ENCODE assay signal across 25 mouse cellular contexts in genomic region chr14:60683989-60684388, GRCm38 (mm10). TPM values are rescaled to one million over a fixed set of nuclear protein-coding genes. Genes with fewer than 3 reads are reported as not detected.
A peak's percentile ranks its signal among the peaks of the same experiment; 100 is the strongest.
DNase-seq lines count a peak whose midpoint lies in the region; ATAC-seq and TF ChIP-seq lines count a peak whose summit lies in the region.
"Had no signal": no experiment of that assay in that cellular context is flagged by ENCODE, and none has a peak within 500 bp of the region (broad histone marks: within the 10 kb centered on the region; RNA-seq: fewer than 3 reads in every experiment).

No protein-coding gene starts in this region.

- no peak for TF ChIP-seq POLR2A in brain, embryonic 14.5 days (IDR thresholded peaks at IDR 0.05; ENCODE audit: borderline replicate concordance, extremely low read depth, insufficient read depth, insufficient read length, poor library complexity, severe bottlenecking)

- no peaks in the 10 kb centered on the region for H3K36me3 ChIP-seq in hindbrain, embryonic 13.5 days
- no peaks in the 10 kb centered on the region for H3K36me3 ChIP-seq in hindbrain, embryonic 11.5 days (ENCODE audit: control insufficient read depth, insufficient read depth, low read length)
- no peaks in the 10 kb centered on the region for H3K36me3 ChIP-seq in forebrain, embryonic 14.5 days (ENCODE audit: control insufficient read depth, insufficient read depth, low read length)
- H3K36me3 ChIP-seq: embryonic facial prominence, embryonic 13.5 days; hindbrain, embryonic 12.5 days; limb, embryonic 13.5 days; midbrain, embryonic 12.5 days; neural tube, embryonic 12.5 days had no signal

- H3K9ac ChIP-seq in hindbrain, embryonic 13.5 days: no peak overlapping the region
- H3K9ac ChIP-seq in hindbrain, embryonic 11.5 days (ENCODE audit: low read depth, low read length): no peak overlapping the region
- H3K9ac ChIP-seq in forebrain, embryonic 14.5 days (ENCODE audit: low read length): no peak overlapping the region
- H3K9ac ChIP-seq: embryonic facial prominence, embryonic 13.5 days; hindbrain, embryonic 12.5 days; limb, embryonic 13.5 days; midbrain, embryonic 12.5 days; neural tube, embryonic 12.5 days had no signal

- H3K27ac ChIP-seq in hindbrain, embryonic 13.5 days: 0 out of 2 replicates have a peak overlapping the region, but pooled peaks have one; percentile 37
- no peak overlapping the region for H3K27ac ChIP-seq in hindbrain, embryonic 11.5 days (ENCODE audit: low read depth, low read length)
- no peak overlapping the region for H3K27ac ChIP-seq in layer of hippocampus, adult 2 months
- 0 out of 2 replicates have a peak overlapping the region, but pooled peaks have one; percentile 29 for H3K27ac ChIP-seq in forebrain, embryonic 14.5 days (ENCODE audit: low read depth, low read length)
- H3K27ac ChIP-seq: embryonic facial prominence, embryonic 13.5 days; hindbrain, embryonic 12.5 days; limb, embryonic 13.5 days; midbrain, embryonic 12.5 days; neural tube, embryonic 12.5 days had no signal

- no peak for ATAC-seq in hindbrain, embryonic 13.5 days (ENCODE audit: low FRiP score)
- no peak for ATAC-seq in hindbrain, embryonic 11.5 days (ENCODE audit: low FRiP score)
- no peak; the same call in 1 of the 2 replicates for ATAC-seq in forebrain, embryonic 14.5 days

- no peaks in the 10 kb centered on the region for H3K9me3 ChIP-seq in hindbrain, embryonic 13.5 days
- H3K9me3 ChIP-seq in hindbrain, embryonic 11.5 days (ENCODE audit: control insufficient read depth, low read length): no peaks in the 10 kb centered on the region
- H3K9me3 ChIP-seq in forebrain, embryonic 14.5 days (replicated peaks; ENCODE audit: control insufficient read depth, low read length): no peaks in the 10 kb centered on the region
- H3K9me3 ChIP-seq: embryonic facial prominence, embryonic 13.5 days; hindbrain, embryonic 12.5 days; limb, embryonic 13.5 days; megakaryocyte, embryonic 14.5 days; midbrain, embryonic 12.5 days; neural tube, embryonic 12.5 days had no signal

- WGBS in hindbrain, embryonic 13.5 days: 74% methylated on average over 10 of the region's 10 CpGs
- 84% methylated on average over 10 of the region's 10 CpGs for WGBS in hindbrain, embryonic 11.5 days
- WGBS in forebrain, embryonic 14.5 days: 37% methylated on average over 10 of the region's 10 CpGs

- H3K4me2 ChIP-seq in hindbrain, embryonic 13.5 days: no peak overlapping the region
- no peak overlapping the region for H3K4me2 ChIP-seq in hindbrain, embryonic 11.5 days (replicated peaks; ENCODE audit: low read depth, low read length)
- H3K4me2 ChIP-seq in forebrain, embryonic 14.5 days (ENCODE audit: low read length): no peak overlapping the region
- H3K4me2 ChIP-seq: embryonic facial prominence, embryonic 13.5 days; hindbrain, embryonic 12.5 days; limb, embryonic 13.5 days; liver, embryonic 11.5 days; midbrain, embryonic 12.5 days; neural tube, embryonic 12.5 days had no signal

- no peak for DNase-seq in hindbrain, embryonic 11.5 days (ENCODE audit: low spot score)
- no peak for DNase-seq in layer of hippocampus, adult 2 months (ENCODE audit: low spot score in 2 of 2)
- no peak for DNase-seq in layer of hippocampus, postnatal 14 days (ENCODE audit: low spot score in 2 of 2)
- peak; percentile 69 for DNase-seq in brain, embryonic 14.5 days (ENCODE audit: low read depth)
- DNase-seq in forebrain, embryonic 14.5 days (ENCODE audit: low spot score): peak; percentile 54
- no peak for DNase-seq in embryo, embryonic 10.5 days (ENCODE audit: low spot score)
- DNase-seq: B cell, adult 2 months; cerebellum, adult 8-10 months; cerebellum, postnatal 36 days; embryo, embryonic 11 days; gastrocnemius, postnatal 14 days; heart, postnatal 14 days; kidney, adult 18-20 months; kidney, postnatal 14 days; lung, postnatal 36 days; thymus, postnatal 4 days had no signal

- H3K4me1 ChIP-seq in hindbrain, embryonic 13.5 days (replicated peaks): peaks cover 58% of the 10 kb centered on the region
- peaks cover 5% of the 10 kb centered on the region for H3K4me1 ChIP-seq in hindbrain, embryonic 11.5 days (replicated peaks; ENCODE audit: control insufficient read depth, insufficient read depth, low read length)
- peaks cover 47% of the 10 kb centered on the region for H3K4me1 ChIP-seq in forebrain, embryonic 14.5 days (ENCODE audit: control insufficient read depth, insufficient read depth, low read length)
- H3K4me1 ChIP-seq: limb, embryonic 13.5 days had no signal

- no peaks in the 10 kb centered on the region for H3K27me3 ChIP-seq in hindbrain, embryonic 13.5 days
- no peaks in the 10 kb centered on the region for H3K27me3 ChIP-seq in hindbrain, embryonic 11.5 days (ENCODE audit: control insufficient read depth, insufficient read depth, low read length)
- no peaks in the 10 kb centered on the region for H3K27me3 ChIP-seq in forebrain, embryonic 14.5 days (replicated peaks; ENCODE audit: control insufficient read depth, insufficient read depth, low read length)
- H3K27me3 ChIP-seq: embryonic facial prominence, embryonic 13.5 days; hindbrain, embryonic 12.5 days; limb, embryonic 13.5 days; midbrain, embryonic 12.5 days; neural tube, embryonic 12.5 days had no signal

- no peak overlapping the region for H3K4me3 ChIP-seq in hindbrain, embryonic 13.5 days
- no peak overlapping the region for H3K4me3 ChIP-seq in hindbrain, embryonic 11.5 days (ENCODE audit: low read depth, low read length)
- no peak overlapping the region for H3K4me3 ChIP-seq in layer of hippocampus, adult 2 months
- H3K4me3 ChIP-seq in forebrain, embryonic 14.5 days (ENCODE audit: low read depth, low read length): no peak overlapping the region
- H3K4me3 ChIP-seq: embryonic facial prominence, embryonic 13.5 days; erythroblast, embryonic 14.5 days; hindbrain, embryonic 12.5 days; limb, embryonic 13.5 days; megakaryocyte, embryonic 14.5 days; midbrain, embryonic 12.5 days; neural tube, embryonic 12.5 days had no signal

- TF ChIP-seq CTCF in layer of hippocampus, adult 2 months (conservative IDR thresholded peaks at IDR 0.05): 0 out of 2 replicates have a peak, but pooled peaks have one; percentile 10
- TF ChIP-seq CTCF in brain, embryonic 14.5 days (IDR thresholded peaks at IDR 0.05; ENCODE audit: borderline replicate concordance, extremely low read depth, insufficient read depth, insufficient read length): peak; percentile 5; the same call in 1 of the 2 replicates

RNA-seq across cellular contexts. Expression of gene Spata13, which starts 50.2 kb away (rescaled TPM):
- polyA plus RNA-seq in hindbrain, embryonic 13.5 days (2015; fragmentation: Nextera tagmentation; extraction: Ambion mirVana): 34.8 and 37.0 TPM in 2 replicates
- polyA plus RNA-seq in hindbrain, embryonic 11.5 days (2014; fragmentation: Nextera tagmentation; extraction: Ambion mirVana): 58.8 and 73.2 TPM in 2 replicates
- 10 to 100 TPM; 23.2 to 31.1 TPM for total RNA-seq in layer of hippocampus, adult 2 months (2021)
- 10 to 100 TPM; 25.2 to 30.5 TPM for total RNA-seq in layer of hippocampus, postnatal 14 days (2021)
- polyA plus RNA-seq in brain, embryonic 14.5 days (2012; rRNA removed): 17.0 and 22.1 TPM in 2 replicates
- 36.6 and 45.8 TPM in 2 replicates for polyA plus RNA-seq in forebrain, embryonic 14.5 days (2014; fragmentation: Nextera tagmentation; extraction: Ambion mirVana)

Comparison
In these comparisons a context has a peak if more than half of its experiments do, and no peak if none do; other contexts are left out.
1. H3K27ac ChIP-seq: peak in hindbrain, embryonic 13.5 days (single experiment) and forebrain, embryonic 14.5 days (single experiment); none in hindbrain, embryonic 11.5 days (single experiment) and layer of hippocampus, adult 2 months (single experiment).
2. DNase-seq: peak in brain, embryonic 14.5 days (single experiment) and forebrain, embryonic 14.5 days (single experiment); none in hindbrain, embryonic 11.5 days (single experiment), layer of hippocampus, adult 2 months (0 of 2), layer of hippocampus, postnatal 14 days (0 of 2) and embryo, embryonic 10.5 days (single experiment).